Mouse (Mus musculus): Measurements from ENCODE around the gene Scamp4. TPM values are rescaled to one million over a fixed set of nuclear protein-coding genes. Genes with fewer than 3 reads are reported as not detected.

Scamp4 gene
- polyA plus RNA-seq, 1 experiment from 2014 or later, result 86.1 TPM

DNA sequence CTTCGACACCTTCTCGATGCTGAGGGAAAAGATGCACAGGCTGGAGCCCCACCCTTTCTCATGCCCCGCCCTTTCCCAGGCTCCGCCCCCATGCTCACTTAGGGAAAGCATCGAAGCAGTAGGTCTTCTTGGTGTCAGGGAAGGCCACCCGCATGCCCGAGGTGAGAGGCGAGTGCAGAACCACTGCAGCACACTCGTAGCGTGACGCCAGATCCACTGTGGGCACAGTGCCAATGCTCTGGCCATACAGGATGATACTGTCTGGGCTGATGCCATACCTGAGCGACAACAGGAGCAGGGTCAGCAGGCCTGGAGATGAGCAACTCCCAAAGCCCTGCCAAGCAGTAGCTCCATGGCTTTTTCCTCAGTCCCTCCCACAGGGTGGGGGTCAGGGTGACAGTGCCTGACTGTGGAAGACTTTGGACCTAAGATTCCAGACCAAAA is 18.6 kb upstream of the Scamp4 start:
- no peak overlapping the region for H3K4me3 ChIP-seq (replicated peaks)
- H3K27me3 ChIP-seq (replicated peaks), result no peaks in the 10 kb centered on the region
- peaks cover 19% of the 10 kb centered on the region for H3K4me1 ChIP-seq
- no peak overlapping the region for H3K4me2 ChIP-seq
- peaks cover 23% of the 10 kb centered on the region; the same call in 1 of the 2 replicates for H3K36me3 ChIP-seq
- H3K9me3 ChIP-seq, result no peaks in the 10 kb centered on the region
- H3K9ac ChIP-seq, result no peak overlapping the region
- no peak overlapping the region for H3K27ac ChIP-seq
- 56% methylated on average over 12 of the region's 12 CpGs for WGBS
- no peak for ATAC-seq (ENCODE audit: insufficient read depth, low FRiP score, low read depth)

DNA sequence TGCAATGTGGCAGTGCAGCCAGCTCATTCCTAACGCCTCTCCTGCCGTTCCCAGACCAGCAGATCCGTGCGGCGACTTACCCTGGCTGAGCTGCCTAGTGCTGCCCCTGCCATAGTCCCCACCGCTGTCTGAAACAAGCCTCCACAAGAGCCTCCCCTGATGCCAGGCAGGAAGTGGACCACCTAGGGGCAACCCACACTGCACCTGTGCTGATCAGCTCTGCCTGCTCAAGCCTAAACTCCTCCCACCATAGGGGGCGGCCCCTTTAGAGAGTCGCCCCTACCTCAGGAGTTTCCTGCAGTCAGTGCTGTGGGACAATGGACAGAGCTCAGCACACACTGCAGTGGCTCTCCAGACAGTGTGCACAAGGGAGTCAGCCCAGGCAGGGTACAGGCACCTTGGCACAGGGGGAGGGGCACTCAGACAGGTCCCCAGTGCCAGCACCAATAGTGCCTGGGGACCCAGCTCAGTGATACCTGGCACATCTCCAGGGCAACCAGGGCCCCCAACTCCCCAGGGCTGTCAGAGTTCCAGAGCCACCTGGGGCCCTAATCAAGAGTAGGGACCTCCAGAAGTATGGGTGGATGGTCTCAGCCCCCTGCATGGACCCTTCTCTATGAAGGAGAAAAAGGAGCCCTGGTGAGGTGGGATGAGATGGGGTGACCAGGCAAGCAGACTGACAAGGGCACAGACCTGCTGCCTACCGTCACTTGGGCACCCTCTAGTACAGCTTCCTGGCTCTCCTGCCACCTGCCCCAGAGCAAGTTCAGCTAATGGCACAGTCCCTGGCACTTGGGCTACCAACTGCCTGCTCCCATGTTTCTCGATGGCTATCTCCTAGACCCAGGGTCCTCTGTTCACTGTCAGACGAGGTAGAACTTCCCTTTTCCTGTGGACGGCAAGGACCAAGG is 17.8 kb upstream of the Scamp4 start:
- WGBS, result 76% methylated on average over 12 of the region's 12 CpGs
- Histone ChIP-seq H3K27me3 (replicated peaks) (no peaks in the 10 kb centered on the region), H3K9me3 (no peaks in the 10 kb centered on the region), H3K9ac (no peak overlapping the region), H3K36me3 (peaks cover 23% of the 10 kb centered on the region; the same call in 1 of the 2 replicates), H3K27ac (no peak overlapping the region), H3K4me1 (peaks cover 24% of the 10 kb centered on the region), H3K4me3 (replicated peaks) (no peak overlapping the region; the same call in 1 of the 2 replicates), H3K4me2 (peak overlapping the region; percentile 6; the same call in 1 of the 2 replicates)
- ATAC-seq (ENCODE audit: insufficient read depth, low FRiP score, low read depth), result peak; percentile 14; the same call in 1 of the 2 replicates

DNA sequence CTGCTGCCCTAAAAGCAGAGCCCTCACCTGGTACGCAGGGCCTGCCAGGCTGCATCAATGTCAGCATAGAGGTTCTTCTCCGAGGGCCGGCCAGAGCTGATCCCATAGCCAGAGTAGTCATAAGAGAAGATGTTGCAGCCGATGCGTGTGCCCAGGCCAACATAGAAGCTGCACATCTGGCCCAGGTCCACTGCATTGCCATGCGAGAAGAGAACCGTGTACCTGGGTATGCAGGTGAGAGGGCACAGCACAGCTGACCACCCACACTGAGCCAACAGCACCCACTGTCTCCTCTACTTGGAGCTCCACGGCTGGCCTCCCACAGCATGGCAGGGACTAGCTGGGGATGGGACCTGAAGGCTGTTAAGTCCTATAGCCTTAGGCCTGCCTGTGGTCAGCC is 17.1 kb upstream of the Scamp4 start:
- Histone ChIP-seq H3K36me3 (peaks cover 23% of the 10 kb centered on the region; the same call in 1 of the 2 replicates), H3K4me2 (peak overlapping the region; percentile 6; the same call in 1 of the 2 replicates), H3K9ac (no peak overlapping the region), H3K27ac (no peak overlapping the region), H3K4me1 (peaks cover 24% of the 10 kb centered on the region), H3K4me3 (replicated peaks) (no peak overlapping the region; the same call in 1 of the 2 replicates), H3K27me3 (replicated peaks) (no peaks in the 10 kb centered on the region), H3K9me3 (no peaks in the 10 kb centered on the region)
- WGBS, result 94% methylated on average over 8 of the region's 8 CpGs
- ATAC-seq (ENCODE audit: insufficient read depth, low FRiP score, low read depth), result no peak

DNA sequence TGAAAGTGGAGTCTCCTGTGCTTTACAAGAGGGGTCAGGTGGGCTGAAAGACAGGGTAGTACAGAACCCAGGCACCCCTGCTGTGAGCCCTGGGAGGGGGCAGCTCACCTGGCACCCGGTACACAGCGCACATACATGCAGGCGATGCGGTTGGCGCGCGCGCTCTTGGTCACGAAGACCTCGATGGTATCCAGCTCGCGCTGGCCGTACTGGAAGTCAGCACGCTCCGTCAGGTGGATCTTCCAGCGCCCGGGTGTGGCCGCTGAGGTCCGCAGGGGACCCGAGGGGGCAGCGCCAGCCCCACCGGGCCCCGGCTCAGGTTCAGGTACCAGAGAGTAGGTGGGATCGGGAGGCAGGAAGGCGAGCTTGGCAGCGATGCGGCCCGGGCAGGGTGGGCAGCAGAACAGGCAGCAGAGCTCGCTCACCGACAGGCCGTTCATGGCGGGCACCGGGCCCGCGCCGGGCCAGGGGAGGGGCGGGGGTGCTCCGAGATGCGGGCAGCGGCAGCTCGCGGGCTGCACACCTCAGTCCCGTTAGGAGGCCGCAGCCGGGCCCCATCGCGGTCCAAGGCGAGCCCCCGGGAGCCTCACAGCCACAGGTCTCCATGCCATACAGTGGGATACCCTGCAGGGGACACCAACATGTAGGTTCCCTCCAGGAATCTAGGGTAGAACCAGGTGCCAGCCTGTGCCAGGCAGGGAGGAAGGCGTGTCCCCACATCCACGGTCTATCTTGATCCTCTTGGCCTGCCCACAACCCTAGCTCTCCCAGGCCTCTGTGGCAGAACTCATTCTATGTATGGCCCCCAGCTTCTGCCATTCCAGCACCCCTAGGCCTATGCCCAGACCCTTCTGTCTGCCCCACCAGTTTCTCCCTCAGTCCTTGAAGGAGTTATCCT is 16.0 kb upstream of the Scamp4 start:
- peak overlapping the region; percentile 0; the same call in 1 of the 2 replicates for H3K4me2 ChIP-seq
- H3K4me3 ChIP-seq (replicated peaks), result peak overlapping the region; percentile 16
- peaks cover 21% of the 10 kb centered on the region; the same call in 1 of the 2 replicates for H3K36me3 ChIP-seq
- 93% methylated on average over 48 of the region's 51 CpGs for WGBS
- H3K4me1 ChIP-seq, result peaks cover 24% of the 10 kb centered on the region
- no peaks in the 10 kb centered on the region for H3K27me3 ChIP-seq (replicated peaks)
- no peak overlapping the region for H3K9ac ChIP-seq
- H3K9me3 ChIP-seq, result no peaks in the 10 kb centered on the region
- peak overlapping the region; percentile 57; the same call in 1 of the 2 replicates for H3K27ac ChIP-seq
- ATAC-seq (ENCODE audit: insufficient read depth, low FRiP score, low read depth), result no peak

DNA sequence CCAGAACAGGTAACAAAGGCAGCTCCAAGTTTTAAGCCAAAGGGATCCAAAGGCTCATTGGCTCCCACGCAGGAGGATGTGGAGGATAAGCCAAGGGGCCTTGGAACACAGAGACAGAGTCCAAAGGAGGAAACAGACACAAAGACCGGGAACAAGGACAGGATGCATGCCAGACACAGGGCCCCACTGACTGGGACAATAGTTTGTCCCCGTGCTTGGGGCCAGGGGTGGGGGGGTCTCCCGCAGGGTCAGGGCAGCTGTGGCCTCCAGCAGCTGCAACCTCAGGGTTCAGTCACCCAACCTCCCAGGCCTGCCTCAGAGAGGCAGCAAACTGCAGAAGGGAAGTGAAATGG is 15.4 kb upstream of the Scamp4 start:
- Histone ChIP-seq H3K36me3 (peaks cover 21% of the 10 kb centered on the region; the same call in 1 of the 2 replicates), H3K27me3 (replicated peaks) (no peaks in the 10 kb centered on the region), H3K4me3 (replicated peaks) (no peak overlapping the region), H3K4me2 (0 out of 2 replicates have a peak overlapping the region, but pooled peaks have one; percentile 0), H3K4me1 (peaks cover 24% of the 10 kb centered on the region), H3K9ac (no peak overlapping the region), H3K27ac (peak overlapping the region; percentile 57; the same call in 1 of the 2 replicates), H3K9me3 (no peaks in the 10 kb centered on the region)
- 53% methylated on average over 3 of the region's 4 CpGs for WGBS
- ATAC-seq (ENCODE audit: insufficient read depth, low FRiP score, low read depth), result no peak

DNA sequence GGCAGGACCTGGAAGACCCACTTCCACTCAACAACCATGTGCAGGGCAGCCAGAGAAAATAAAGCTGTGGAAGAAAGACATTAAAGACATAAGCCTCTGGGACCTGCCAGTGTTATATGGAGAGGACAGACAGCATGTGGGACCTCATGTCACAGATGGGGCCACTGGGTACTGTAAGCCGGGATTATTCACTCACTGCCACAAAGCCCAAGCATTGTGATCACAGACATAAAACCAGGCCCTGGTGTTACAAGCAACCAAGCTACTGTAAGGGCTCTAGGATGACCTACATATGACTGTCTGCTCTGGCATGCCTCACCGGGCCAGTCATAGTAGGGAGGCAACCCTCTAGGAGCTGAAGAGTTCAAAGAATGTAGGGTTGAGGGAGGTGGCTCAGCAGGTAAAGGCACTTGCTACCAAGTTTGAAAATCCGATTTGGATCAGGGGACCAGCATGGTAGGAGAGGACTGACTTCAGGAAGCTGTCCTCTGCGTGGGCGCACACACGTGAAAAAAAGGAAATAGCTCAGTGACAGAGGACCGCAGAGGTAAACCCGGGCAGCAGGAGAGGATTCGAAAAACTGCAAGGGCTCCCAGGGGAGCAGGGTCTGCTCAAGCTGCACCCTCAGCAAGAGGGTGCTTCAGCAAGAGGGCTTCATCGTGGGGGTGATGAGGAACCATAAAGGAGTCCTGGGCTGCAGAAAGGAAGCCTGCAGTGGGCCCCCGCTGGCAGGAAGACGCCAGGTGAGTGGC is 13.4 kb upstream of the Scamp4 start:
- peak overlapping the region; percentile 88 for H3K4me3 ChIP-seq (replicated peaks)
- peaks cover 24% of the 10 kb centered on the region for H3K4me1 ChIP-seq
- H3K27me3 ChIP-seq (replicated peaks), result no peaks in the 10 kb centered on the region
- 14% methylated on average over 12 of the region's 12 CpGs for WGBS
- H3K4me2 ChIP-seq, result peak overlapping the region; percentile 95
- peaks cover 14% of the 10 kb centered on the region; the same call in 1 of the 2 replicates for H3K36me3 ChIP-seq
- H3K9ac ChIP-seq, result peak overlapping the region; percentile 85
- ATAC-seq (ENCODE audit: insufficient read depth, low FRiP score, low read depth), result no peak
- no peaks in the 10 kb centered on the region for H3K9me3 ChIP-seq
- H3K27ac ChIP-seq, result 0 out of 2 replicates have a peak overlapping the region, but pooled peaks have one; percentile 13

DNA sequence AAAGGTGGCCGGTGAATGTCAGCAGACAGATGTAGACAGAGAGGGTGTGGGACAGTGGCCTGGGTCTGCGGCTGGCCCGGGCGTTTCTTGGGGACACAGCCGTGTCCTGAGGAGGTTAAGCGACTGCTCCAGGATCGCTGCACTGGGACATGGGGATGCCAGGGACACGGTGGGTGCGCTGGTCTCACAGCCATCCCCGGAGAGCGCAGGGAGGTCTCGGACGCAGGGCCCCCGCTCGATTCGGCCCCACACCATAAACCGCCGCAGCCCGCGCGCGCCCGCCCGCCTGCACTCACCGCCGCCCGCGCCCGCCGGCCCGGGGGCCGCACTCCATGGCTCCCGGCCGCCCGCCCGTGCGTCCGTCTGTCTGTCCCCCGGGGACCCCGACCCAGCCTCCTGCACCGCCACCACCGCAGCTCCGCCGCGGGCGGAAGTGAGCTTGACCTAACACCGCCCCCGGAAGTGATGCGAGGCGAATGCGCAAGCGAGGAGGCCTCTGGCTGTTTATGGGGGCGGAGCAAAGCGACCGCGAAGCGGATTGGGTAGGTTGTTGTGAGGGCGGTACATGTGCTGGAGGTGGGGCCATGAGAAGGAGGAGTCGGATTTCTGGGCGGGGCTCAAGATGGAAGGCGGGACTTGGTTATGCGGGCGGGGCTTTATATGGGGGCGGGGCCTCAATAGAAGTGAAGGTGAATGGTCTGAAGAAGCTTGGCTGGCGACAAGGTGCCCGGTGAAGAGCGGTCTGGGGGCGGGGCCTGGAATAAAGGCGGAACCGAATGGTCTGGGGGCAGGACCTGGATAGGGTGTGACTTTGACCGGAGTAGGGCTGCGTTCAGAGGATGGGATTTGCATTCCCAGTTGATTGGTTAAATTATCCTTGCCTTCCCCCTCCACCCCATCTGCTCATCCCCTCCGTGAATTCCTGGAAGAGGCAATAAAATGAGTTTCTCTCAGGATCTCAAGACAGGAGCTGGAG is 12.5 kb upstream of the Scamp4 start, which contains the start of gene Abhd17a:
Gene Abhd17a (minus strand): TSS at position 463 of the 976 bp plus-strand sequence.
- H3K36me3 ChIP-seq, result peaks cover 8% of the 10 kb centered on the region; the same call in 1 of the 2 replicates
- H3K9ac ChIP-seq, result peak within 1 kb of the TSS; percentile 85
- no peaks in the 10 kb centered on the region for H3K27me3 ChIP-seq (replicated peaks)
- H3K4me1 ChIP-seq, result peaks cover 24% of the 10 kb centered on the region
- H3K4me2 ChIP-seq, result peak within 1 kb of the TSS; percentile 95
- H3K4me3 ChIP-seq (replicated peaks), result peak within 1 kb of the TSS; percentile 88
- WGBS, result under 1% methylated on average over 66 of the region's 73 CpGs
- H3K9me3 ChIP-seq, result no peaks in the 10 kb centered on the region
- ATAC-seq (ENCODE audit: insufficient read depth, low FRiP score, low read depth), result peak; percentile 96
- H3K27ac ChIP-seq, result 0 out of 2 replicates have a peak within 1 kb of the TSS, but pooled peaks have one; percentile 13

DNA sequence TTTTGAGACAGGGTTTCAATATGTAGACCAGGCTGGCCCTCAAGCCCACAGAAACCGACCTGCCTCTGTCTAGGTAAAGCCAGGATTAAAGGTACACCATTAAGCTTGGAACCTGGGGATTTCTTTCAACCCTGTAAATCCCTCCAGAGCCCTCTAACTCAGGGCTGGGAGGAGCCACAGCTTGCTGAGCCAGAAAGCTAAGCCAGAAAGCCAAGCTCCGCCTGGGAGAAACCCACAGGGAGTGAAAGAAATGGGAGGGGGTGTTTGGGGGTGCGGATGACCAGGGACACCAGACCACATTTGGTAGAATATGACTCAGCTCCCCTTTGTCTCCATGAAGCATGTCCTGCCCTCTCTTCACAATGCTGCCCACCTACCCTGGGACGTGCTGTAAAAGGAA is 6.4 kb upstream of the Scamp4 start:
- H3K4me2 ChIP-seq, result no peak overlapping the region
- H3K27me3 ChIP-seq (replicated peaks), result no peaks in the 10 kb centered on the region
- H3K27ac ChIP-seq, result no peak overlapping the region
- no peak overlapping the region for H3K9ac ChIP-seq
- no peaks in the 10 kb centered on the region for H3K9me3 ChIP-seq
- H3K4me1 ChIP-seq, result no peaks in the 10 kb centered on the region
- H3K36me3 ChIP-seq, result no peaks in the 10 kb centered on the region
- H3K4me3 ChIP-seq (replicated peaks), result no peak overlapping the region
- ATAC-seq (ENCODE audit: insufficient read depth, low FRiP score, low read depth), result no peak; the same call in 1 of the 2 replicates
- WGBS, result 35% methylated on average over 4 of the region's 4 CpGs

DNA sequence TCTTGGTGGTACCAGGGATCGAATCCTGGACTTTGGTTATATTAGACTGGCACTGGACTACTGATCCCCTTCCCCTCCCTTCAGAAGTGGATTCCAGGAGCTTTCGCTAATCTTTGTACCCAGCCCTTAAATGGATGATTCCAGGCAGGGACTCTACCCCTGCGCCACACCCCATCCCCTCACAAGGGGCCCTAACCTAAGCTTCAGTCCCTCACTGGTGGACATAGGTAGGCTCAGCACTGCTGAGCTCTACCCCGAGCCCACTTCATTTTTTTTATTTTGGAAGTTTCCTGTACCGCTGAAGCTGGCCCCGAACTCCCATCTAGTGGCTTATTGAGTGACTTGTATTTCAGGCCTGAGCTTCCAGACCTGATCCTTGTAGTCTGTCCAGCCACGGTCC is 692 bp downstream of the Scamp4 start:
- ATAC-seq (ENCODE audit: insufficient read depth, low FRiP score, low read depth), result no peak
- Histone ChIP-seq H3K27me3 (replicated peaks) (no peaks in the 10 kb centered on the region), H3K27ac (peak overlapping the region; percentile 93), H3K9ac (peak overlapping the region; percentile 59), H3K36me3 (peaks cover 23% of the 10 kb centered on the region), H3K4me3 (replicated peaks) (peak overlapping the region; percentile 82), H3K4me2 (peak overlapping the region; percentile 86), H3K9me3 (no peaks in the 10 kb centered on the region), H3K4me1 (peaks cover 18% of the 10 kb centered on the region)
- 24% methylated on average over 7 of the region's 7 CpGs for WGBS

DNA sequence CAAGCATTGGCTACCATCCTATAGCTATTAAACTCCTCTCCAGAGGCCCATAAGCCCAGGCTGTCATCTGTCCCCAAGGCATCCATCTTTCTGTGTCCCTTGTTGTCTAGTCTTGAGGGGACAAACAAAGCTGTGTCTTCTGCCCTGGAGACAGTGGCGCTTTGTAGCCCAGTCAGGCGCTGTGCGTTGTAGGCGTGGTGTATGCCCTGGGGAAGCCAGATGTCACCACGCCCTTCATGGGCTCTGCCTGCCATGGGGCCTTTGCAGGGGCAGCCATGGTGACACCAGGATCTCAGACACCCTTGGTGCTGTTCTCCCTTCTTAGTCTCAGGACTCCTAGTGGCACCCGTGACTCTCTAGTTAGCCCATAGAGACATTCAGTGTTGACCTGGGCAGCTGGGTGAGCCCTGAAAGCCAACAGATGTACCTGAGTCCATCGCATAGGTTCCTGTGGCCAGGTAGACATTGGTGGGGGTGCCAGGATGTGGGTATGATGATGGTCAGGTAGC is 1.4 kb downstream of the Scamp4 start:
- H3K4me1 ChIP-seq, result peaks cover 18% of the 10 kb centered on the region
- H3K9me3 ChIP-seq, result no peaks in the 10 kb centered on the region
- H3K9ac ChIP-seq, result no peak overlapping the region
- 0 out of 2 replicates have a peak, but pooled peaks have one; percentile 32 for ATAC-seq (ENCODE audit: insufficient read depth, low FRiP score, low read depth)
- 79% methylated on average over 7 of the region's 7 CpGs for WGBS
- H3K4me3 ChIP-seq (replicated peaks), result peak overlapping the region; percentile 82
- peaks cover 30% of the 10 kb centered on the region for H3K36me3 ChIP-seq
- H3K27me3 ChIP-seq (replicated peaks), result no peaks in the 10 kb centered on the region
- H3K27ac ChIP-seq, result peak overlapping the region; percentile 93; the same call in 1 of the 2 replicates
- peak overlapping the region; percentile 86 for H3K4me2 ChIP-seq
